Mouse (Mus musculus): ENCODE measurements around the gene Mgat5.

The Mgat5 gene

DNA sequence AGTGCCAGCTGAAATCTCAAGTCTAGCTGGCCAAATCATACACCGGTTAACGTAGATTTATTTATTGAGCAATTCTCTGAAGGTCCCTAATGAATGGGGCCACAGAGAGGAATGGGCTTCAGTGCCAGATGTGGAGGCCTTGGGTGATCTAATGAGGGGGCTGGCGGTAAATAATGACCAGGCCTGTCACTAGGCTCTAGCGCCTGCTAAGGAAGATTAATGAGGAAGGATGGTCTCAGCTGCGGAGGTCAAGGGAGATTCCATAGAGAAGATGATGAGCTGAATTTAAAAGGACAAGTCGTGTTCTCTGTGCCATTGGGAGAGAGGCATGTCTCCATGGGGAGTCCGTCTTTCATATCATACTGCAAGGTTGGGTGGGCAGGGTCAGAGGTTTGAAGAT is 178.3 kb downstream of the Mgat5 start:
- DNase-seq (ENCODE audit: low spot score), result peak; percentile 41

- no peak for DNase-seq (ENCODE audit: low spot score)
These were observed 182.4 kb downstream of the Mgat5 start for GRCm38 (mm10) chr1:127387226-127387625.

DNA sequence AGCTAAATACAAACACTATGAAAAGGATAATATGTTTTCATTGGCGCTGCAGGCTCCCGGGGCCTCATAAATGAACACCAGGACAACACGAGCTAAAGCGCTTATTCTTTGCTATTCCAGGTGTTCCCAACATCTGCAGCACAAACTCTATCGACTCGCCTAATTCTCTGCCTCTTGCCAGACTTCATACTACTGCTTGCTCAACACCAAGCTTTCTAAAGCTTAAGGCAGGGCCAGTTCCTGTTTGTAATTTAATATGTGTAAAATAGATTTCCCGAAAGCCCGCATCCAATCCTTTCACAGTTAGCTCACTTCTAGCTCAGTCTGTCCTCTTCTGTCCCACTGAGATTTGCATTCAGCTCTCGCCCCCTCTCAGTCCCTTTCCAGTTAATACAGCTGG is 182.8 kb downstream of the Mgat5 start:
- no peak for DNase-seq (ENCODE audit: low spot score)

- no peak for DNase-seq (ENCODE audit: low spot score)
These were observed 189.9 kb downstream of the Mgat5 start for GRCm38 (mm10) chr1:127394716-127395115.

DNA sequence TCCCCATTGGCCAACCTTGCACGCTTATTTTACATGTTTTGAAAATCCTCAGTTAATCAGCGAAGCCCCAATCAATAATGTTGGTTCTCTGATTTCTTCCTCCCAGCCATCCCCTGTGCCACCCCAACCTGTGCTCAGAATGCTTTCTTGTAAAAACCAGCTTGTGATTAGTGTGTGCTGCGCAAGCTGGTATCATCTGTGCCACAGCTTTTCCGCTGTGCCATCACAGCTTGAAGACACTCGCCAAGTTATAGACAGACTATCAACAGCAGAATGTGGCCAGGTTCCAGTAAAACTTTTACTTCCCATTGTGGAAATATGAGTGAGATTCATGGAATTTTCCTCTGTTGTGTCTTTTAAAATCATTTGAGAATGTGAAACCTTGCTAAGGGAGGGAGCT is 190.9 kb downstream of the Mgat5 start:
- DNase-seq (ENCODE audit: low spot score), result no peak

DNA sequence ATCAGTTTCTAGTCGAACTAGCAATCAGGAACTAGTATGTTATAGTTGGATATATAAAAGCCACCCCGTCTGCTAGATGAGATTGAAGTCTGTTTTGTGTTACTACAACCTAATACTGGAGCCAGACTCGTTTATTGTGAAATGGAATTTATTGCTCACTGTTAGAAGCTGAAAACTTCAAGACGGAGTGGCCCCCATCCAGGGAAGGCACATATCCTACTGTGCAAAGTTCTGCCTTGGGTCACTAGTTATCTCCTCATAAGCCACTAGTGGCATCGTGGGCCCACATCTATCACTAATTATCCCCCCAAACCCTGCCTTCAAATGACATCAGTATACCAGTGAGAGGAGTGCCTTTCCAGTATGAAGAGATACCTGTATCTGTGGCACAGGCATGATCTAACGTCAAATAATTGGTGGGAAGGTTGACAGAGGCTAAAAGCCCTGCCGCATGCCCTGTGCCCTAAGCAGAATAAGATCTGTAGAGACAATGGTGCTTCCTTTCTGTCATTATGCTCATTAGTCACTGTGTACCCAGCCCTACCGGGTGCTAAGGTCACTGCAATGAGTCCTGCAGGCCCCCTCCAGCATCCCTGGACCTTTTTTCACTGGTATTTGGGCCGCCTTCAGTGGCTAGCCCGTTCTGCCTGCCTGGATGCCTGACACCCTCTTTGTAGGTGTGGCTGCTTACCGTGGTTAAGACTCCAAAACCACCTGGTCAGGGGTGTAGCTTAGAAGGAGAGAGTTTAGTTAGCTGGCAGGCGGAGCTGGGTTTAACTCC is 191.9 kb downstream of the Mgat5 start:
- DNase-seq (ENCODE audit: low spot score), result no peak

GRCm38 (mm10) chr1:127397396-127397795 is 192.6 kb downstream of the Mgat5 start:
- no peak for DNase-seq (ENCODE audit: low spot score)

GRCm38 (mm10) chr1:127398186-127398585 is 193.4 kb downstream of the Mgat5 start:
- no peak for DNase-seq (ENCODE audit: low spot score)

DNA sequence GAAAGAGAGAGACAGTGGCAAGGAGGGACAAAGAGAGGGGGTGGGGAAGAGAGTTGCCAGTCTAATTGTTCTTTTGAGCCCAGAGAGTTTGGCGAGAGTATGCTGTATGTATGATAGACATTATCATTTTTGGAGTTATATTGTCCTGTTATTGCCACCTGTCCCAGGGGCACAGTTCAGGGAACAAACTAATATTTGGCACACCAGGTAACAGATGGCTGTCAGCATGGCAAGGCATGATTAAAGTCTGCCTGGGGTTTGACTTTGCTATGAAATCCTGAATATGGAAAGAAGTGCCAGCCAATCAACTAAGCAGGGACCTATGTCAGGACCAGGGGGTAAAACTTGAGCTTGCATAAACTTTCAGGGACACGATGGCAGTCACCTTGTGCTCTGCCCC is 195.4 kb downstream of the Mgat5 start:
- DNase-seq (ENCODE audit: low spot score), result no peak

DNA sequence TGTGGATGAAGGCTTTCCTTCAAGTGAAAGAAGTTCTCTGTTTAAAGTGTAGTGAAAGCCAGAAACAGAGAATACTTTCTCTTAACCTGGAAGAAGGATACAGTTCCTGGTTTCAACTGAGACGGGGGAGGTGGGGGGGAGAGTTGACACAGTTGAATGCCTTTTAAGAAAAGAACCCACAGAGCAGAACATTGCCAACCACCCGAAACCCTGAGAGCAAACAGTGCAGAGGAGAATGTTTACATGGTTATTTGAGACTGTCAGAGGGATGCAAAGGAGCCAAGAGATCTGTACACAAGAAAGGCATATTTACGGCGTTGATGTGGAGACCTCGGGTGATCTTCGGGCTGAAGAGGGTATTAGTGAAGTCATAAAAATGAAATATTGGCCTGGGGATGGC is 195.9 kb downstream of the Mgat5 start:
- DNase-seq (ENCODE audit: low spot score), result peak; percentile 52

DNA sequence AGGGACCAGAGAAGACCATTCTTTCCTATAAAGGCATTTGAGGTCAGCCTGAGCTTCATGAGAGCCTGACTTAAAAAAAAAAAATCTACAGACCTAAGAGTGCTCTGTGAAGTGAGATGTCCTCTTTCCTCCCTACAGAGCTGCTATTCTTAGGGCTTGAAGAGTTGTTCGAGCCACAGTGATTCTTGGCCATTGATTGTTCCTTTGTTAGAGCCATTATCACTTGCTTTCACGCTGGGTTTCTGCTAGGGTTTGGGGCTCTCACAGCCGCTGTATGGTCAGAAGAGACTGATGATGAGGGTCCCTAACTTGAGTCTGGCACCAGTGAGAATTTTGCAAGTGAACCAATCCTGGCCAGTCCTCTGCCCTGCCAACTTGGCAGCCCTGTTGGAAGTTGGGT is 199.8 kb downstream of the Mgat5 start:
- DNase-seq (ENCODE audit: low spot score), result no peak

DNA sequence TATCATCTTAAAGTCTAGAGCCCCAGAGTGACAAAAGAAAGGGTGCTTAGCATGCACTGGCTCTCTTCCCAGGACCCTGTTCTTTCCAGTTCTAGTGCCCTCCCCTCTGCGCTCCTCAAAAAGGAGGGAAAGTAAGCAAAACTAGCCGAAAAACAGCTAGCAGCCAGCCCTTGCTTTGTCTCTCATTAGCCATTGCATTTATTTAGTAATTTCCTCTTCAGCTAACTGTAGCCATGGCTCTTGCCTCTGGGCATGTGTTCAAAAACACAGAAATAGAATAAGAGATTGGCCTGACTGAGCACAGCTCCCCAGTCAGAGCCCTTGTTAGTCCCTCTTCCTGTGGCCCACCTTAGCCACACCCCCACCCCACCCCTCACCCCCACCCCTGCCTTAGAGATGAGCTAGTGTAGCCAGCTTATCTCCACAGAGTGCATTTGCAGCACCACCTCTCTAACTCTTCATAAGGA is 204.2 kb downstream of the Mgat5 start:
- DNase-seq (ENCODE audit: low spot score), result no peak

- DNase-seq (ENCODE audit: low spot score), result peak; percentile 56
These were observed 204.7 kb downstream of the Mgat5 start for GRCm38 (mm10) chr1:127409512-127409911.

DNA sequence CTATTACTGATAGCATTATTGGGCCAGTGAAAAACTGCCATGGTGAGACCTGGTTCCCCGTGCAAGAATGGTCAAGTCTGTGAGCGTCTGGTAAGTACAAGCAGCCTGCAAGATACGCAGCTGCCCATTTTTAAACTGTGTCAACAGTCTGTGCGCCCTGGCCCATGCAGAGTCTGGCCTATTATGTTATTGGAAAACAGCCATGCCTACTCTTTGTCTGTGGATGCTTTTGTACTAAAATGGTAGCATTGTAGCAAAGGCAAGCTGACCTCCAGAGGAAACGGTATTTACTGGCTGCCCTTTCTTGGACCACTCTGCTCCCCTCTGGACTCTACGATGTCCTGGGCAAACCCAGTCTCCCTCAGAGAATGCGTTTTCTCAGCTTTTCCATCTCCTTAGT is 209.7 kb downstream of the Mgat5 start:
- no peak for DNase-seq (ENCODE audit: low spot score)

- no peak for DNase-seq (ENCODE audit: low spot score)
These were observed 211.1 kb downstream of the Mgat5 start for GRCm38 (mm10) chr1:127415896-127416295.

DNA sequence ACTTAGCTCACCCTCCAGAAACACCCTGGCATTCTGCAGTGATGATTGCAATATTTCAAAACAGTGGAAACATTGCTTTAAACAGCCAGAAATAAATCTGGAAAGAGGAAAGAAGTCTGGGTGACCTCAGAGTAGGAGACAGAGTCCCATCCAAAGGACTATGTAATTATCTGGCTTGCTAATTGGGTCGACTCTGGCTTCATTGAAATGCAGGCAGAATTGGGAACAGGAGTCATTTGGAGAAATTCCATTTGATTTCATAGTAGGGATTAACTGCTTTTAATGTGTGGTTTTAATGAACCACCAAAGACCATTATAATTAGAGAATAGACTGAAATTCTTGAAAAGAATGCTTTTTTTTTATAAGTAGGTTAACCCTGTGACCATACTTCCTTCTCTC is 212.2 kb downstream of the Mgat5 start:
- DNase-seq (ENCODE audit: low spot score), result no peak

DNA sequence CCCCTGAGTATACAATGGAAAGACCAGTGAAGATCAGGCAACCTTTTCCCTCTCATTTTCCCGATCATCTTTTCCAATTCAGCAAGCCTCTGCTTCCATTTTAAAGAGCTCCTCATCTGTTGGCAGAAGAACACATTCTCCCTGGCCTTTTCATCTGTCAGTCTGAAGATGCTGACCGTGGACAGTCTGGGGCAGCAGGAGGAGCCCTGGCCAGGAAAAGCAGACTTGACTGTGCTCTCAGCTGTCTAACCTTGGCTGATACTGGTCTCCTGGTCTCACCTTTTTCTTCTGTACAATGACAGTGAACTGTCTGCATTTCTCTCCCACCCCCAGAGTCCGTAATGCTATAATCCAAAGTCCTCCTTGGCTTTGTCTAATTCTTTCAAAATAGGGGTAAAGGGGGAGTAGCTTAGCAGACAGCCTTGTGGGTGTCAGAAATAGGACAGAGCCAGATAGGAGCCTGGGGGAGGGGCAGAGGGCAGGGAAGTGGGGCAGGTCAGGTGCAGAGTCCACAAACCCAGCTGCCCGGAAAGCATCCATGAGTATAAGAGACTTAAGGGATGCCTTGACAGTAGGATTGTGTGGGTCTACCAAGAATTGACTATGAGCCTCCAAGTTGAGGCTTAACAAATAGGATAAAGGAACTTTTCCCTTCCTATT is 214.2 kb downstream of the Mgat5 start:
- DNase-seq (ENCODE audit: low spot score), result no peak

GRCm38 (mm10) chr1:127419581-127419980 is 214.8 kb downstream of the Mgat5 start:
- peak; percentile 42 for DNase-seq (ENCODE audit: low spot score)

- DNase-seq (ENCODE audit: low spot score), result peak; percentile 27
These were observed 215.6 kb downstream of the Mgat5 start for GRCm38 (mm10) chr1:127420383-127420782.

- DNase-seq (ENCODE audit: low spot score), result no peak
These were observed 216.0 kb downstream of the Mgat5 start for GRCm38 (mm10) chr1:127420795-127421194.

GRCm38 (mm10) chr1:127422565-127422964 is 217.8 kb downstream of the Mgat5 start:
- DNase-seq (ENCODE audit: low spot score), result no peak

DNA sequence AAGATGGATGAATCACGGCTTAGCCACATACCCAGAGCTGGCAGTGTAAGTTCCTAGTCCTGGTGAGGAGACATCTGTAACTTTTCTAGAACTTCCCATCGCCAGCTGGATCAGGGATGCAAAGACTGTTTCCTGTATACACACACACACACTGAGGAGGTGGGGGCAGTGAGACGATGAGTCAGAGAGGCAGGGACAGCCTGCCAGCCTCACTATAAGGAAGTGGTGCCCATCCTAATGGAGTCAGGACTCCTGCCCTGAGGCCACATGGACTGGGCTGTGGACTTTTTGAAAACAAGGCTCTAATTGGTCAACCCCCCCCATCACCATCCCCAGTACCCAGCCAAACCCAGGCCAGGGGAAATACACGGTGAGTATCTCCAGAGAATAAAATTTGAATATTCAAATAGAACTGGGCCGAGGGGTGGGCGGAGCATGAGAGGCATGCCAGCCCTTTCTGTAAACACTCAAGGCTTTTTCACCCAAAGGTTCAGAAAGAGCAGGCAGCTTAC is 220.3 kb downstream of the Mgat5 start:
- DNase-seq (ENCODE audit: low spot score), result no peak

- no peak for DNase-seq (ENCODE audit: low spot score)
These were observed 225.5 kb downstream of the Mgat5 start for GRCm38 (mm10) chr1:127430290-127430689.
